Mouse (Mus musculus) bone marrow, adult 2 months (tissue): ENCODE results near the gene Aldh3a2.

Source experiments
- CTCF ChIP-seq: fragments of 200-500 bp; IDR thresholded peaks from 2 replicates; pipeline ENCODE4 v1.5.1; 2011; ENCODE audit warnings: low read length, control low read depth; ENCODE audit not compliant: control insufficient read depth, insufficient read depth
- POLR2A ChIP-seq: fragments of 200-500 bp; IDR thresholded peaks from 2 replicates; pipeline ENCODE4 v1.6.1; 2011; ENCODE audit warnings: low read depth, mild to moderate bottlenecking, control low read depth, low read length, borderline replicate concordance; ENCODE audit not compliant: control insufficient read depth

DNA sequence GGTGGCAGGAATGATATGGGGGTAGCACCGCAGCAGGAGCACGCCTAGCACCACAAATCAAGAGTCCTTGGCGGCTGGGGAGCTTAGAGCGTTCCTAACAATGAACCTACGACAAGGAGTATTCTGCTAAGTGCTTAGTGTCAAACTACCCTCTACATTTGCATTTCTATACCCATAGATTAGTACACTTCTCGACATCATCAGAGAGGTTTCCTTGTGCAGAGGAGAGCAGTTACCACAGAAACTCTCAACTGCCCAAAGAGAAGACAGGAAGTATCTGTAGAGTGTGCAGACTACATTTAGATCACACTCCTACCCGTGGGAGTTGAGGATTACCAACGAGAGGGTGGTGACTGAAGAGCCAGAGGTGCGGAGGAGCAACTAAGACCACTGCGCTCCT lies 15.5 kb downstream of the Aldh3a2 start:
- no peak for TF ChIP-seq CTCF
- no peak for TF ChIP-seq POLR2A
